Mouse (Mus musculus): ENCODE measurements around the gene Alppl2.

The Alppl2 gene

GRCm38 (mm10) chr1:87041814-87042438, 47.8 kb downstream of the Alppl2 start:
- DNase-seq: peak; percentile 60

- peak; percentile 30 for DNase-seq
Observed at GRCm38 (mm10) chr1:87041119-87041518, 48.6 kb downstream of the Alppl2 start.

GRCm38 (mm10) chr1:87038477-87039070, 51.2 kb downstream of the Alppl2 start:
- DNase-seq: no peak
